Mouse (Mus musculus) small intestine, adult 2 months (tissue): ENCODE data around the gene Sh3yl1. TPM values are rescaled to one million over a fixed set of nuclear protein-coding genes. Genes with fewer than 3 reads are reported as not detected.
A peak's percentile ranks its signal among the peaks of the same experiment; 100 is the strongest.

Experiments
- H3K27ac ChIP-seq: fragments of 200-500 bp; 2 replicates; pipeline ENCODE4 v1.5.1; 2012; ENCODE audit warnings: low read depth, low read length, control low read depth, inconsistent platforms; ENCODE audit not compliant: insufficient read depth
- H3K27me3 ChIP-seq: fragments of 200-500 bp; 2 replicates; pipeline ENCODE4 v1.6.1; 2012; ENCODE audit warnings: mild to moderate bottlenecking, moderate library complexity, low read length, inconsistent platforms; ENCODE audit not compliant: control insufficient read depth, insufficient read depth
- H3K36me3 ChIP-seq: fragments of 200-500 bp; 2 replicates; pipeline ENCODE4 v1.6.1; 2012; ENCODE audit warnings: mild to moderate bottlenecking, low read length, control low read depth, inconsistent platforms; ENCODE audit not compliant: control insufficient read depth, insufficient read depth
- H3K4me1 ChIP-seq: fragments of 200-500 bp; 2 replicates; pipeline ENCODE4 v1.6.1; 2012; ENCODE audit warnings: low read length, inconsistent platforms, mixed read lengths; ENCODE audit not compliant: control insufficient read depth, insufficient read depth, insufficient read length
- H3K4me3 ChIP-seq: fragments of 200-500 bp; 2 replicates; pipeline ENCODE4 v1.5.1; 2012; ENCODE audit warnings: low read depth, mild to moderate bottlenecking, control low read depth, inconsistent platforms, low read length, moderate library complexity
- CTCF ChIP-seq: fragments of 200-500 bp; IDR thresholded peaks from 2 replicates; pipeline ENCODE4 v1.5.1; 2012; ENCODE audit warnings: low read depth, mild to moderate bottlenecking, control low read depth, inconsistent platforms, low read length, moderate library complexity, mixed read lengths; ENCODE audit not compliant: insufficient replicate concordance, insufficient read length; ENCODE audit errors: extremely low read depth
- POLR2A ChIP-seq: fragments of 200-500 bp; IDR thresholded peaks from 2 replicates; pipeline ENCODE4 v1.6.1; 2012; ENCODE audit warnings: low read depth, mild to moderate bottlenecking, control low read depth, inconsistent platforms, low read length, moderate library complexity
- WGBS: fragments of 180-500 bp; shearing (Covaris S2); methylation state at CpG from one replicate; pipeline ENCODE4 v1.1.7; 2018; 5-methylcytosine and 5-hydroxymethylcytosine counted together
- polyA plus RNA-seq: library from polyadenylated mRNA; depleted of rRNA; stranded (reverse); fragments of >200 nt; gene quantifications from 2 replicates; pipeline ENCODE4 v1.2.3, GENCODE M21; 2012

Sh3yl1 gene
- polyA plus RNA-seq, 1 experiment = 3.4 TPM

- H3K27ac ChIP-seq = peak overlapping the region; percentile 54
- WGBS = 1% methylated on average over 19 of the region's 19 CpGs
- H3K4me1 ChIP-seq = no peaks in the 10 kb centered on the region
- H3K4me3 ChIP-seq = peak overlapping the region; percentile 69
- no peaks in the 10 kb centered on the region for H3K36me3 ChIP-seq
- TF ChIP-seq POLR2A (peak; percentile 65), CTCF (no peak)
- H3K27me3 ChIP-seq = no peaks in the 10 kb centered on the region
These were observed 547 bp downstream of the Sh3yl1 start for GRCm38 (mm10) chr12:30912048-30912381.

- H3K4me3 ChIP-seq = peak overlapping the region; percentile 20; the same call in 1 of the 2 replicates
- TF ChIP-seq CTCF (no peak), POLR2A (no peak)
- WGBS = 26% methylated on average over 3 of the region's 3 CpGs
- no peaks in the 10 kb centered on the region for H3K4me1 ChIP-seq
- H3K36me3 ChIP-seq = no peaks in the 10 kb centered on the region
- H3K27ac ChIP-seq = no peak overlapping the region; the same call in 1 of the 2 replicates
- H3K27me3 ChIP-seq = no peaks in the 10 kb centered on the region
These were observed 1.4 kb downstream of the Sh3yl1 start for GRCm38 (mm10) chr12:30912840-30913239.

GRCm38 (mm10) chr12:30922401-30922800 lies 10.9 kb downstream of the Sh3yl1 start:
- no peak overlapping the region for H3K27ac ChIP-seq
- H3K4me1 ChIP-seq = no peaks in the 10 kb centered on the region
- H3K4me3 ChIP-seq = no peak overlapping the region
- WGBS = 87% methylated on average over 3 of the region's 3 CpGs
- TF ChIP-seq POLR2A (no peak), CTCF (no peak)
- H3K27me3 ChIP-seq = no peaks in the 10 kb centered on the region
- peaks cover 15% of the 10 kb centered on the region for H3K36me3 ChIP-seq

- TF ChIP-seq CTCF = no peak
- no peak for TF ChIP-seq POLR2A
- Histone ChIP-seq H3K4me1 (peaks cover 3% of the 10 kb centered on the region; the same call in 1 of the 2 replicates), H3K27ac (no peak overlapping the region), H3K4me3 (no peak overlapping the region), H3K36me3 (peaks cover 21% of the 10 kb centered on the region), H3K27me3 (no peaks in the 10 kb centered on the region)
- 90% methylated on average over 6 of the region's 6 CpGs for WGBS
These were observed 16.7 kb downstream of the Sh3yl1 start for GRCm38 (mm10) chr12:30928182-30928581.

- Histone ChIP-seq H3K27me3 (no peaks in the 10 kb centered on the region), H3K36me3 (peaks cover 4% of the 10 kb centered on the region; the same call in 1 of the 2 replicates), H3K4me1 (peaks cover 7% of the 10 kb centered on the region; the same call in 1 of the 2 replicates), H3K27ac (no peak overlapping the region), H3K4me3 (no peak overlapping the region)
- TF ChIP-seq POLR2A (no peak), CTCF (no peak)
- 75% methylated on average over 2 of the region's 2 CpGs for WGBS
These were observed 21.8 kb downstream of the Sh3yl1 start for GRCm38 (mm10) chr12:30933299-30933698.

GRCm38 (mm10) chr12:30936899-30937298 lies 25.4 kb downstream of the Sh3yl1 start:
- H3K36me3 ChIP-seq = peaks cover 16% of the 10 kb centered on the region
- no peak for TF ChIP-seq POLR2A
- TF ChIP-seq CTCF = no peak
- peaks cover 7% of the 10 kb centered on the region; the same call in 1 of the 2 replicates for H3K4me1 ChIP-seq
- H3K27me3 ChIP-seq = no peaks in the 10 kb centered on the region
- no peak overlapping the region for H3K4me3 ChIP-seq
- WGBS = 33% methylated on average over 2 of the region's 2 CpGs
- peak overlapping the region; percentile 13; the same call in 1 of the 2 replicates for H3K27ac ChIP-seq

GRCm38 (mm10) chr12:30943057-30943986 lies 31.9 kb downstream of the Sh3yl1 start:
- TF ChIP-seq CTCF (peak; percentile 40; the same call in 1 of the 2 replicates), POLR2A (no peak)

More at GRCm38 (mm10) chr12:30943057-30943986, 31.9 kb downstream of the Sh3yl1 start:
- H3K4me1 ChIP-seq = peaks cover 4% of the 10 kb centered on the region; the same call in 1 of the 2 replicates
- no peak overlapping the region for H3K4me3 ChIP-seq
- no peaks in the 10 kb centered on the region for H3K27me3 ChIP-seq
- peak overlapping the region; percentile 83 for H3K27ac ChIP-seq
- WGBS = 41% methylated on average over 14 of the region's 14 CpGs
- H3K36me3 ChIP-seq = peaks cover 21% of the 10 kb centered on the region
